Mouse (Mus musculus) neural tube, embryonic 15.5 days (tissue): Measurements from ENCODE around the gene Hist1h3a. TPM values are rescaled to one million over a fixed set of nuclear protein-coding genes. Genes with fewer than 3 reads are reported as not detected.
"Not testable (repeated sequence)": the region's sequence is repeated elsewhere in the genome, so short reads cannot be mapped to it uniquely, and the experiment has no call there.

Experiments
- ATAC-seq: fragments of 200-750 bp; cut with Nextera tagmentation; 2 replicates; pipeline ENCODE4 v1.8.0; 2017; ENCODE audit warnings: mild to moderate bottlenecking, moderate TSS enrichment, moderate library complexity; ENCODE audit not compliant: low FRiP score
- H3K27ac ChIP-seq: fragments of 300-500 bp; sonication (generic); replicated peaks from 2 replicates; pipeline ENCODE4 v1.5.1; 2015; ENCODE audit warnings: mild to moderate bottlenecking, inconsistent platforms
- H3K27me3 ChIP-seq: fragments of 300-500 bp; sonication (generic); replicated peaks from 2 replicates; pipeline ENCODE4 v1.6.1; 2015; ENCODE audit warnings: inconsistent platforms
- H3K36me3 ChIP-seq: fragments of 300-500 bp; sonication (generic); 2 replicates; pipeline ENCODE4 v1.6.1; 2015; ENCODE audit warnings: inconsistent platforms
- H3K4me1 ChIP-seq: fragments of 300-500 bp; sonication (generic); 2 replicates; pipeline ENCODE4 v1.6.1; 2015; ENCODE audit warnings: inconsistent platforms
- H3K4me2 ChIP-seq: fragments of 300-500 bp; sonication (generic); 2 replicates; pipeline ENCODE4 v1.6.1; 2015; ENCODE audit warnings: inconsistent platforms, mild to moderate bottlenecking, moderate library complexity
- H3K4me3 ChIP-seq: fragments of 300-500 bp; sonication (generic); replicated peaks from 2 replicates; pipeline ENCODE4 v1.5.1; 2015; ENCODE audit warnings: mild to moderate bottlenecking, inconsistent platforms
- H3K9ac ChIP-seq: fragments of 300-500 bp; sonication (generic); replicated peaks from 2 replicates; pipeline ENCODE4 v1.6.1; 2015; ENCODE audit warnings: mild to moderate bottlenecking, inconsistent platforms
- H3K9me3 ChIP-seq: fragments of 300-500 bp; sonication (generic); replicated peaks from 2 replicates; pipeline ENCODE4 v1.6.1; 2016; ENCODE audit warnings: inconsistent platforms
- WGBS: fragments of 180-500 bp; shearing (Covaris S2); methylation state at CpG from one replicate; pipeline ENCODE4 v1.1.7; 2015; ENCODE audit warnings: mixed read lengths; 5-methylcytosine and 5-hydroxymethylcytosine counted together
- polyA plus RNA-seq: library from polyadenylated mRNA; unstranded; fragments of >200 nt; fragmentation: Nextera tagmentation; extraction: Ambion mirVana; gene quantifications from 2 replicates; pipeline ENCODE4 v1.2.1, GENCODE M21; 2015

Gene Hist1h3a
- polyA plus RNA-seq, 1 experiment from 2014 or later, result 1.4 TPM

DNA sequence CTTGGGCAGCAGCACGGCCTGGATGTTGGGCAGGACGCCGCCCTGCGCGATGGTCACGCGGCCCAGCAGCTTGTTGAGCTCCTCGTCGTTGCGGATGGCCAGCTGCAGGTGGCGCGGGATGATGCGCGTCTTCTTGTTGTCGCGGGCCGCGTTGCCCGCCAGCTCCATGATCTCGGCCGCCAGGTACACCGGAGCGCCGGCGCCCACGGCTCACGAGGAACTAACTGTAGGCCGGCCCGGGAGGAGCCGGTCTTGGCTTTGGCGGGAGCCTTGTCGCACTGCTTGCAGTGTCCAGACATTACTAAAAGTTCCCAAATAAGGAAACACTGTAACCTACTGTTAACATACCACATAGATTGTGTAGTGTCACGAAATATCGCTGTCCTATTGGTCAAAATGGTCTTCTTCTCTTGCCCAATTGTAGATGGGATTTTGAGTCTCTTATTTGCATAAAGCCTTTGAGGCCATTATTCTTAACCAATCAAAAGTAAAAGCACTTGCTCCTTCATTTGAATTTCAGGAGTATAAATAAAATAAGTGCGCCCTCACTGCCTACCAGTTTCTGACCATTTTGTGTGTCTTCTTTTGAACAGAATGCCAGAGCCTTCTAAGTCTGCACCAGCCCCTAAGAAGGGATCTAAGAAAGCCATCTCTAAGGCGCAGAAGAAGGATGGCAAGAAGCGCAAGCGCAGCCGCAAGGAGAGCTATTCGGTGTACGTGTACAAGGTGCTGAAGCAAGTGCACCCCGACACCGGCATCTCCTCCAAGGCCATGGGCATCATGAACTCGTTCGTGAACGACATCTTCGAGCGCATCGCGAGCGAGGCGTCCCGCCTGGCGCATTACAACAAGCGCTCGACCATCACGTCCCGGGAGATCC lies 15.7 kb downstream of the Hist1h3a start, which contains the start of gene Hist1h2bb:
Gene Hist1h2bb (plus strand): TSS at position 534 of the 880 bp plus-strand sequence.
- not testable (repeated sequence) for H3K27me3 ChIP-seq, H3K36me3 ChIP-seq, H3K9me3 ChIP-seq
- WGBS, result under 1% methylated on average over 42 of the region's 58 CpGs
- peak; percentile 93 for ATAC-seq
- H3K4me3 ChIP-seq, result peak within 1 kb of the TSS; percentile 46
- H3K4me1 ChIP-seq, result peaks cover 18% of the 10 kb centered on the region
- H3K4me2 ChIP-seq, result peak within 1 kb of the TSS; percentile 81
- peak within 1 kb of the TSS; percentile 96 for H3K27ac ChIP-seq
- peak within 1 kb of the TSS; percentile 51 for H3K9ac ChIP-seq

DNA sequence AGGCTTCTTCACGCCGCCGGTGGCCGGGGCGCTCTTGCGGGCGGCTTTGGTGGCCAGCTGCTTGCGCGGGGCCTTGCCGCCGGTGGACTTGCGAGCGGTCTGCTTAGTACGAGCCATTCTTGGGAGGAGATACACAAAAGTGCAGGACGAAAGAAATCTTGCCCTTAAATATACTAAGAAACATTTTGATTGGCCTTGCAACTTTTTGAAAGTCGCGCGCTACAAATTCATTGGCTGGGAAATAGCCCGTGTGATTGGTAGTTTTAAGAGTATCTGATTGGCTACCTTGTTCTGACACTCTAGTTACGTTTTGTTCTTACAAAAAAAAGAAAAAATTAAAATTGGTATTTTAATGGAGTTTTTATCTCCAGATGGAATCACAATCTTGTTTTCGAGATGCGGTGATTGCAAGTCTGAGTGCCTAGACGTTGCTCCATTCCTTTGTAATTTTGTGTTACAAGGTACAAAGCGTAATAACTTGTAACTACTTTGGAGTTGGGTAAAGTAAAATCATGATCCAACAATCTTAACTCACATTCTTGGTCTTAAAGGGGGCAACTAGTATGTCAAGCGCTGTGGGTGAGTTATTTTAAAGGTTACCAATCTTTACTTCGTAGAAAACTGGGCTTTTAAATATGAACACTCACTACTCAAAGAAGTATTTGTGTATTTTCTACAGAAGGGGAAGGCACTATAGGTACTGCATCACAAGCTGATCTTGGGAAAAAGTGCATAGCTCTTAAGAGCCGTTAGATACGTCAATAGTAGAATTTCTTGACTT lies 16.6 kb downstream of the Hist1h3a start, which contains the start of gene Hist1h3c:
Gene Hist1h3c (minus strand): TSS at position 222 of the 781 bp plus-strand sequence.
- Histone ChIP-seq H3K4me2 (peak within 1 kb of the TSS; percentile 81), H3K4me3 (peak within 1 kb of the TSS; percentile 46), H3K9ac (peak within 1 kb of the TSS; percentile 51), H3K27ac (peak within 1 kb of the TSS; percentile 96), H3K27me3 (no peaks in the 10 kb centered on the region), H3K36me3 (no peaks in the 10 kb centered on the region), H3K9me3 (no peaks in the 10 kb centered on the region), H3K4me1 (peaks cover 16% of the 10 kb centered on the region)
- WGBS, result 1% methylated on average over 27 of the region's 28 CpGs
- peak; percentile 81 for ATAC-seq

DNA sequence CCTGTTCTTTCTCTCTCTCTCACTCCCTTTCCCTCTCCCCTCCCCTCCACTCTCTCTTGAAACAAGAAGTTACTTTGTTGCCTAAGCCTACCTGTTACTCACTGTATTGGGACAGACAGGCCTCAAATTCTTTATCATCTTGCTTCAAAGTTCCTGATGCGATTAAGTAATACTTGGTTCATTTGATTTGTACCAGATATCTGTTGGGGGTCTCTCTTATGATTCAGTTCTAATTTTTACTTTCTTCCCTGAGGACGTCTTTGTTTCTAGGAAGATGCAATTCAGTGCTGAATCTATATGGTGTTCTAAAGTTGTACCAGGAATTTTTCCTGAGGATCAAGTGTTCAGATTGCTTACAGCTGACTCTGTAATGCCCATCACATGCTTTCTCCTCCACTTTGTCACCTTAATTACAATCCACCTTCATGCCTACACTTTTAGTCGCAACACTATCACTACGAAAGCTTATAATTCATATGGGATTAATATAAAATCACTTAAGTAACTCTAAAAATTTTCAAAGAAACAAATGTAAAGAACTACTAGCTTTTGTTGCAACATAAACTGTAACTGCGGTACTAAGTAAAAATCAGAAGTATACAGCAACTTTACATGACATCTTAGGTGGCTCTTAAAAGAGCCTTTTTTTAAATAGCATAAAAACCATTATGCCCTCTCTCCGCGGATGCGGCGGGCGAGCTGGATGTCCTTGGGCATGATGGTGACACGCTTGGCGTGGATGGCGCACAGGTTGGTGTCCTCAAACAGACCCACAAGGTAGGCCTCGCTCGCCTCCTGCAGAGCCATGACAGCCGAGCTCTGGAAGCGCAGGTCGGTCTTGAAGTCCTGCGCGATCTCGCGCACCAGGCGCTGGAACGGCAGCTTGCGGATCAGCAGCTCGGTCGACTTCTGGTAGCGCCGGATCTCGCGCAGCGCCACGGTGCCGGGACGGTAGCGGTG lies 17.5 kb downstream of the Hist1h3a start:
- no peak for ATAC-seq
- WGBS, result 1% methylated on average over 23 of the region's 36 CpGs
- no peaks in the 10 kb centered on the region for H3K27me3 ChIP-seq
- peak overlapping the region; percentile 81 for H3K4me2 ChIP-seq
- peaks cover 23% of the 10 kb centered on the region for H3K4me1 ChIP-seq
- no peaks in the 10 kb centered on the region for H3K9me3 ChIP-seq
- H3K36me3 ChIP-seq, result no peaks in the 10 kb centered on the region
- no peak overlapping the region for H3K9ac ChIP-seq
- peak overlapping the region; percentile 46 for H3K4me3 ChIP-seq
- H3K27ac ChIP-seq, result no peak overlapping the region

DNA sequence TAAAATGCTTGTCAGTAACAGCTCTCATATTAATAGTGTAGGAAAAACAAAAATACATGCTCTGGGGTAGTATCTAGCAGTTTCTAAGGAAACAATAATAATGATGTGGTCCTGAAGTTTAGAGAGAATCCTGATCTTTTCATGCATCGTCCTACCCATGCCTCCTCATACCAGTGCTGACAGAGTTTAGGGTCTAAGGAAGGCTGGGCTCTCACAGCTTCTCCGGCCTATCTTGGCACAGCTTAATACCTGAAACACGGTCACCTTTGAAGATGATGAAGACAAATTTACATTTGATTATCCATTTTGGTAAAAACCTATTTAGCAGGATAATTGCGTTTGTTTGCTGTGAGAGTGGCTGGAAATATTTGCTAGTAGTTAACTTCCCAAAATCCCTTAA lies 18.2 kb downstream of the Hist1h3a start:
- 52% methylated on average over 4 of the region's 4 CpGs for WGBS
- Histone ChIP-seq H3K27ac (no peak overlapping the region), H3K9me3 (no peaks in the 10 kb centered on the region), H3K27me3 (no peaks in the 10 kb centered on the region), H3K9ac (no peak overlapping the region), H3K4me1 (peaks cover 31% of the 10 kb centered on the region), H3K4me2 (no peak overlapping the region), H3K36me3 (no peaks in the 10 kb centered on the region), H3K4me3 (no peak overlapping the region)
- ATAC-seq, result no peak

DNA sequence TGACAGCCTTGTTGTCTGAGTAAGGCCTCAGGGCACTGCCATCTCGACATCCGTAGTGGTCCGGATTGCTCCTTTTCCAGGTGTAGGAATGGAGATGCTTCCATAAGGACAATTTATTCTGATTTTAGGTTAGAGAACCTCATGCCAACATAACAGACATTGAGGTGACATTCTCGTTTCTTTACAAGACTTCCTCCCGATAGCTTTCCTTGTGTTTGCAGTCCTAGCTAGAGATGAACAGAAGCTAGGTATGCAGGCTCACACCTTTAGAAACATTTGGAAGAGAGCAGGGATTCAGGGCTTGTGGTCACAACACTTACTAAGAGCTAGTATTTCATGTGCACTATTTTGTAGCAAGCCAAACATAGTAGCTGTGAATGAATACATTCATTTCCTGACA lies 19.0 kb downstream of the Hist1h3a start:
- H3K4me1 ChIP-seq, result peaks cover 32% of the 10 kb centered on the region
- 84% methylated on average over 5 of the region's 5 CpGs for WGBS
- no peak overlapping the region for H3K4me3 ChIP-seq
- H3K4me2 ChIP-seq, result no peak overlapping the region
- ATAC-seq, result no peak
- no peaks in the 10 kb centered on the region for H3K9me3 ChIP-seq
- H3K9ac ChIP-seq, result no peak overlapping the region; the same call in 1 of the 2 replicates
- no peaks in the 10 kb centered on the region for H3K27me3 ChIP-seq
- H3K36me3 ChIP-seq, result no peaks in the 10 kb centered on the region
- no peak overlapping the region for H3K27ac ChIP-seq

DNA sequence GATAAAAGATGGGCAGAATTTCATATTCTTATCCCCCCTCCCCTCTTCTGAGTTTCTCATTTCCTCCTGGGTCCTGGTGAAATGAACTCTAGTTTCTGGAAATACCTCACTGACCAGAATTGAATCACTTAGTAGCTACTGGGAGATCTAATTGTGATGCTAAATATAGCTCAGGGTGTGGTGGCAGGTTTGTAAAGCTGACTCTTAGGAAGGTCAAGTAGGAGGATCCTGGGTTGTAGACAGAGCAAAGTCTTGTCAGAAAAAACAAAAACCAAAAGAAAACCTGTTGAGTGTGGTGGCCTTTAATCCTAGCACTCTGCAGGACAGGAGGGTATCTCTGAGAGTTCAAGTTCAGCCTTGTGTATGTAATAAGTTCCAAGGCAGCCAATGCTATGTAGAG lies 20.2 kb downstream of the Hist1h3a start:
- H3K9ac ChIP-seq, result no peak overlapping the region

DNA sequence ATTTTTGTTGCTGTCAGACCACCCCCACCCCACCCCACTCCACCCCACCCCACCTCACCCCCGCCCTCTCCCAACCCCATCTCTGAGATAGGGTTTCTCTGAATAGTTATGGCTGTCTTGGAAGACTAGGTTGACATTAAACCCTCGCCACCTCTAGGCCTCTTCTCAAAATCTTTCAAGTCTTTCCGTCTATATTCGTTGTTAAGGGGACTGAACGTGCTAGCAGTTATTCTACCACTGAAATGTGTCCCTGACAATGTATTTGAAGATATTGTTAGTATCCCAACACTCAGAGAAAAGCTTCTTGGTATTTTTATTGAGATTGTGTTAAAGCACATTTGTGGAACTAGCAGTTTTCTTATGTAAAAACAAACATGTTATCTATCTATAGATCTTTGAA lies 21.3 kb downstream of the Hist1h3a start:
- Histone ChIP-seq H3K36me3 (no peaks in the 10 kb centered on the region), H3K27ac (no peak overlapping the region), H3K4me1 (peaks cover 25% of the 10 kb centered on the region), H3K27me3 (no peaks in the 10 kb centered on the region), H3K4me2 (peak overlapping the region; percentile 100; the same call in 1 of the 2 replicates), H3K4me3 (no peak overlapping the region), H3K9ac (no peak overlapping the region), H3K9me3 (no peaks in the 10 kb centered on the region)
- ATAC-seq, result no peak
- 65% methylated on average over 5 of the region's 5 CpGs for WGBS

More for the DNA sequence above, 20.2 kb downstream of the Hist1h3a start:
- no peaks in the 10 kb centered on the region for H3K9me3 ChIP-seq
- no peak overlapping the region for H3K27ac ChIP-seq
- H3K4me3 ChIP-seq, result no peak overlapping the region
- no peak for ATAC-seq
- no peaks in the 10 kb centered on the region for H3K36me3 ChIP-seq
- no peaks in the 10 kb centered on the region for H3K27me3 ChIP-seq
- H3K4me1 ChIP-seq, result peaks cover 27% of the 10 kb centered on the region
- H3K4me2 ChIP-seq, result no peak overlapping the region

DNA sequence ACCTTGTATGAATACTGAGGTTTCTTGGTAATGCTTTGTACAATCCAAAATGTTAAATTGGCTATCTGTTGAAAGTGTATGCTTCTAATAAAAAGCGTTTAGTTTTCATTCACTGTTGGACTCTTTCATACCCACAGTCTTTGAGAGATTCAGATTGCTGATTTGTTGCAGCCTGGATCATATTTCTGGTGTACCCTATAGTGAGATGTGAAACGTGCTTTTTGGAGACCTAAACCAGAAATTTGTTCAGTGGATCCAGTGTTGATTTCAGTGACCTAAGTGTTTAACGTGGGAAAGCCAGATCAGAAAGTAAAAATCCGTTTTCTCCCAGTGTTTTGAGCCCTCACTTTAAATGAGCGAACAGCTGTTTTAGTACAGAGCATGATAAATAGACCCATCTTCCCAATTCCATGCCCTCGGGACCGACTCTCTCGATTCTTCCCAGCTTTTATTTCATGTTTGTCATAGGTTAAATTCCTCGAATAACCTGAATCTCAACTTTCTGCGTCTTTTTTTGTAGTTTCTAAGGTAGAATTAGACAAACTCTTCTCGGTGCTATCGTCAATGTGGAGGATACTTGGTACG lies 21.8 kb downstream of the Hist1h3a start:
- peak overlapping the region; percentile 63 for H3K4me3 ChIP-seq
- H3K4me1 ChIP-seq, result peaks cover 21% of the 10 kb centered on the region
- no peaks in the 10 kb centered on the region for H3K27me3 ChIP-seq
- H3K36me3 ChIP-seq, result no peaks in the 10 kb centered on the region
- H3K4me2 ChIP-seq, result peak overlapping the region; percentile 100
- ATAC-seq, result no peak
- WGBS, result 33% methylated on average over 13 of the region's 13 CpGs
- H3K9ac ChIP-seq, result peak overlapping the region; percentile 56
- H3K27ac ChIP-seq, result peak overlapping the region; percentile 85
- no peaks in the 10 kb centered on the region for H3K9me3 ChIP-seq

DNA sequence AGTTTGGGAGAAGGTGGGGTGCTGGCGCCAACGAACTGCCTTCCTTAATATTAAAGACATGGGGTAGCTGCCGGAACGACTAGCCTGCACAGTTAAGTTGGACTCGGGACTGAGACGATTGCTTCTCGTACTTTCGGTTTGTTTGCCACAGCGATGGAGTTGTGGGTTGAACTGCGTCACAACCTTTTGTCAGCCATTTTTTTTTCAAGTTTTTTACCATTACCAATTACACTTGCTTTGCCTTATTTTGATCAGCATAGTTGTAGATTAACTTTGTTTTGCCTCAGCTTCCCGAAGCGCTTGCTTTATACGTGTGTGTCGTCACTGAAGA lies 22.3 kb downstream of the Hist1h3a start:
- Histone ChIP-seq H3K36me3 (no peaks in the 10 kb centered on the region), H3K4me3 (peak overlapping the region; percentile 63), H3K4me2 (peak overlapping the region; percentile 100), H3K4me1 (peaks cover 19% of the 10 kb centered on the region), H3K27ac (peak overlapping the region; percentile 85), H3K9me3 (no peaks in the 10 kb centered on the region), H3K27me3 (no peaks in the 10 kb centered on the region), H3K9ac (peak overlapping the region; percentile 56)
- under 1% methylated on average over 14 of the region's 14 CpGs for WGBS
- ATAC-seq, result no peak; the same call in 1 of the 2 replicates

DNA sequence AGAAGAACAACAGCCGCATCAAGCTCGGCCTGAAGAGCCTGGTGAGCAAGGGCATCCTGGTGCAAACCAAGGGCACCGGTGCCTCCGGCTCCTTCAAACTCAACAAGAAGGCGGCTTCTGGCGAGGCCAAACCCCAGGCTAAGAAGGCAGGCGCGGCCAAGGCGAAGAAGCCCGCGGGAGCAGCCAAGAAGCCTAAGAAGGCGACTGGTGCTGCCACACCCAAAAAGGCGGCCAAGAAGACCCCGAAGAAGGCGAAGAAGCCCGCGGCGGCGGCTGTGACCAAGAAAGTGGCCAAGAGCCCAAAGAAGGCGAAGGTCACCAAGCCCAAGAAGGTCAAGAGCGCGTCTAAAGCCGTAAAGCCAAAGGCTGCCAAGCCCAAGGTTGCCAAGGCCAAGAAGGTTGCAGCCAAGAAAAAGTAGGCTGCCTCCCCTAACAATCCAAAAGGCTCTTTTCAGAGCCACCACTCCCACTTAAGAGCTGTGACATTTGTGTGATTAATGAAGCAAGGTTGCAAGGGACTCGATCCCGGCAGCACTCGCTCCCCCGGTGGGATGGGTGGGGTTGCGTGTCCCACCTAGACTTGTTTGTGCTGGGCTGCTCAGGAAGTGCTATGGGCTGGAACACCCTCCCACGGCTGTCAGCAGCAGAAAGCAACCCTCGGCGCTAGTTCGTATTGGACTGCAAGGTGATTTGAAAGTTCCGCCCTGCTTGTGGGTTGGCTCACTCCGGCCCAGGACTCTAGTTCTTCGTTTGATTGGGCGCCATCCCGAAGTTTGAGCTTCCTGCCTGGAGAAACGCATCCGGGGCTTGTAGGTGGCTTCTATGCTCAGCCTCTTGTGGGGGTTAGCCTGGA lies 22.9 kb downstream of the Hist1h3a start:
- Histone ChIP-seq H3K27ac (peak overlapping the region; percentile 85), H3K27me3 (no peaks in the 10 kb centered on the region)
- WGBS, result under 1% methylated on average over 39 of the region's 39 CpGs

More for the DNA sequence above, 22.9 kb downstream of the Hist1h3a start:
- Histone ChIP-seq H3K4me1 (peaks cover 19% of the 10 kb centered on the region), H3K4me2 (peak overlapping the region; percentile 100), H3K36me3 (no peaks in the 10 kb centered on the region), H3K9ac (peak overlapping the region; percentile 56), H3K4me3 (peak overlapping the region; percentile 63), H3K9me3 (no peaks in the 10 kb centered on the region)
- peak; percentile 92 for ATAC-seq
